Mouse (Mus musculus): ENCODE data around the gene Rfxank.

Gene Rfxank

DNA sequence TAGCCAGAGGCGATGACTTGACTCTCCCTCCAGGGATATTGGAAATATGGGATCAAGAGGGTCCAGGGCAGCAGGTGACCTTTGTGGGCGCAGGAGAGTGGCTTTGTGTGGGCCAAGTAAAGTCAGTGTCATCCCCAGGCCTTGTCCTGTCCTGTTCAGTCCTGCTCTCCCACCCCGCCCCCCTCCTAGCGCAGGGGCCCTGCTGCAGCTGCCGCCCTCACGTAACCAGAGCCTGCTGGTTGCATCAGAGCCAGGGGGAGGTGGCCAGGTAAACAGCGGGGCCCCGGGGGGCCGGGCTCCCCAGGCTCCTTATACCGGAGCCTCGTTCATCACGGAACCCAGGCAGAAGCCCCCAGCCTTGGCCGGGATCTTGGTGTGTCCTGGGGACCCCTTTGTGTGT, 11.2 kb upstream of the Rfxank start:
- in situ Hi-C loops (cut with MboI, MseI): no loop called here

DNA sequence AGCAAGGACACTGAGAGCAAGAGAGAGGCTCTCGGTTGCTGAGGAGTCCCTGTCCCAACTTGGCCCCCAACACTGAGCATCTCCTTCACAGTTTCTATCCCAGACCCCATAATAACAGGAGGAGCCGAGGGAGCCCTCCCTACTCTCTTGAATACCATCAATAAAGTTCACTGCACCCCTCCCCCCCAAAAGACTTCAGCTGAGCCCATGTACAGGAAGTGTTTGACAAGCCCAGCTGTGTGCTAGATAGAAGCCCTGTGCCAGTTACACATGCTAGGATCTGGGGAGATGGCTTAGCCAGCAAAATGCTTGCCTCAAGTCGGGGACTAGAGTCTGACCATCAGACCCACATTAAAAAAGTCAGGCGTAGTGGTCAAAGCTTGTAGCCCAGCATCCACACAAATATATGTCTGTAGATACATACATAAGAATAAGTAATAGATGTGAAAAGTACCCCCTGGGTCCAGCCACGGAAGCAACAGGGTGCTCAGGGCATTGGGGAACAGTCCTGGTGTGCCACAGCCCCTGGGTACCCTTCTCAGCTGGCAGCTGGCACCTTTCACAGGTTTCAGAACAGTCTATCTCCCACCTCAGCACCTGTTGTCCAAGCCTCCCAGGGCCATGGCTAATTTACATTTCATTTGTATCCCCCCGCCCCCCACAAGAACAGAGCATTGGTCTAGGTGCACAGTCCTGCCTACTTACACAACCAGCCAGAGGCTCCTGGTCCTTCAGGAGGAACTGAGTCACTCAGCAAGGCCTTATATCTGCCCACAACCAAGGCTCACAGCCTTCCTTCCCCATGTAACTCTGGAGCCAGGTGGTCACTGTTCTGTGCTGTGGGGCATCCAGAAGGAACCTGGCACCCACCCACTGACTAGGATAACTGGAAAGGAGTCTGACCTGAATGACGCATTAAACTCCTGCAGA, 9.0 kb upstream of the Rfxank start:
- in situ Hi-C loops (cut with MboI, MseI): no loop called here

DNA sequence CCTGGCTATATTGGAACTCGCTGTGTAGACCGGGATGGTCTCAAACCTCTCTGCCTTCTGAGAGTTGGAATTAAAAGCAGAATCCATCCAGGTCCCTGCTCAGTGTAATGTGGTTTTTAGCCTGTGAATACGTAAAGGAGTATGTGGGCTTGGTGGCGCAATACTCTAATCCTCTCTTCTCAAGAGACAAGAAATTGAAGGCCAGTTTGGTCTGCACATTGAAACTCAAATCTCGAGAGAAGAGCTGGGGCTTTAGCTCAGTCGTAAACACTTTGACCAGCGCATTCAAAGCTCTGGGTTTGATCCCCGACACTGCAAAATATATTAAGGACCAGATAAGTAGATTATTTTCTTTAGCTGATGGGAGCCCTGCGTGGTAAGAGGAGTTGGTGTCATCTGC, 1.0 kb upstream of the Rfxank start:
- in situ Hi-C loops (cut with MboI, MseI): no loop called here

DNA sequence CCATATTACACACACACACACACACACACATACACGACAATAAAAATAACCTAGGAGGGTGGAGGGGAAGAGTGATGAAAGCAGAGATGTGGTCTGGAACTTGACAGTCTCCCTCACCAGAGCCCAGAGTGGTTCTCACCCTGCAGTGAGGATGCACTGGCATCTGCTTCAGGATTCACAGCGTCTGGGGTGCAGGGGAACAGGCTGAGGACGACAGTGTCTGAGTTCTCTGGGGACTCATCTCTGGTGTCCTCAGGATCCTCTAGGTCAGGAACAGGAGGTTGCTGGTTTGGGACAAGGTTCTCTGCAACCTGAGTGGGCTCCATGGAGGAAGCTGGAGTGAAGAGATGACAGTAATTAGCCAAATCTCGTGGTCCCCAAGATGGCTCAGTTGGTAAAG, 1.1 kb downstream of the Rfxank start:
- in situ Hi-C loops (cut with MboI, MseI): no loop called here

DNA sequence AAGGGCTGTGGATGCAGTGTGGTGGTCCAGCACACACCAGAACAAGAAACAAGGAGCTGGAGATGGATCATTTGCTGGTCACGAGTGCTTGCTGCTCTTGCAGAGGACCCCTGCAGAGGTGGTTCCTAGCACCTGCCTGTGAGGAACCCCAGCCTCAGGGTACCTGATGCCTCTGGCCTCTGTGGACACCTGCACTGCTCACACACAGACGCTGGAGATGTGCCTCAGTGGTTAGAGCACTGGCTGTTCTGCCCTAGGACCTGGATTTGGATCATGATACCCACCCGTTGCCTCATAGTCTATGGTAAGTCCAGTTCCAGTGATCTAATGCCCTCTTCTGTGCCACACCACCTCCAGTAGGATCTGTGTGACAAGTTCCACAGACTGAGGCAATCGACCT, 2.4 kb downstream of the Rfxank start:
- in situ Hi-C loops (cut with MboI, MseI): no loop called here

DNA sequence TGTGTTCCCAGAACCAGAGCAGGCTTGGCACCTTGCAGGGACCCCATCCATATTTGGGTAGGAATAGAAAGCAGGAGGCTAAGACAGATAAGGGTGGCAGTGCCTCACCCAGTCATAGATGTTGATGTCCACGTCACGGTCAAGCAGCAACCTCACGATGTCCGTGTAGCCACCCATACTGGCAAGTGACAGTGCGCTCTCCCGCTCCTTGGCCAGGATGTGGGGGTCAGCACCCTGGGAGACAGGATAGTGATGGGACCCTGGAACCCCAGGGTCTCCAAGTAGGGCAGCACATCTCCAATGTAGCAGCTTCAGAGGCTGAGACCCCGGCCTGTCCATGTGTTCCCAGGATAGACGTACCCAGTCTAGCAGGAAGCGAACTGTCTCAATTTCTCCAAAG, 4.0 kb downstream of the Rfxank start:
- in situ Hi-C loops (cut with MboI, MseI): no loop called here

DNA sequence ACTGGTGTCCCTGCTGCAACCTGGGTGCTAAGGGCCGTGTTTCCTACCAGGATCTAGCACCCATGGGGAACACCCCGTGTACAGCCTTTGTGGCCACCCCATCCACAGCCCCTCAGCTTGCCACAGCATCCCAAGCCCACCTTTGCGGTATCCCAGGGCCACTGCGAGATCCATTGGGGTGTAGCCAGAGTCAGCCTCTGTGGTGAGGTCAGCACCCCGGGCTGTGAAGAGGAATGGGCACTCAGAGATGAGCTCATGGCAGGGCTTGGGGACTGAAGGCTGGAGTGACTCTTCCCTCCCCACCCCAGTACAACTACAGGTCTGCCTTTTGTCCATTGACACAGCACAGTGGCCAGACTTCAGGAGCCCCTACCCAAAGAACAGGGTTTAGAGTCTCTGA, 4.9 kb downstream of the Rfxank start:
- in situ Hi-C loops (cut with MboI, MseI): no loop called here

DNA sequence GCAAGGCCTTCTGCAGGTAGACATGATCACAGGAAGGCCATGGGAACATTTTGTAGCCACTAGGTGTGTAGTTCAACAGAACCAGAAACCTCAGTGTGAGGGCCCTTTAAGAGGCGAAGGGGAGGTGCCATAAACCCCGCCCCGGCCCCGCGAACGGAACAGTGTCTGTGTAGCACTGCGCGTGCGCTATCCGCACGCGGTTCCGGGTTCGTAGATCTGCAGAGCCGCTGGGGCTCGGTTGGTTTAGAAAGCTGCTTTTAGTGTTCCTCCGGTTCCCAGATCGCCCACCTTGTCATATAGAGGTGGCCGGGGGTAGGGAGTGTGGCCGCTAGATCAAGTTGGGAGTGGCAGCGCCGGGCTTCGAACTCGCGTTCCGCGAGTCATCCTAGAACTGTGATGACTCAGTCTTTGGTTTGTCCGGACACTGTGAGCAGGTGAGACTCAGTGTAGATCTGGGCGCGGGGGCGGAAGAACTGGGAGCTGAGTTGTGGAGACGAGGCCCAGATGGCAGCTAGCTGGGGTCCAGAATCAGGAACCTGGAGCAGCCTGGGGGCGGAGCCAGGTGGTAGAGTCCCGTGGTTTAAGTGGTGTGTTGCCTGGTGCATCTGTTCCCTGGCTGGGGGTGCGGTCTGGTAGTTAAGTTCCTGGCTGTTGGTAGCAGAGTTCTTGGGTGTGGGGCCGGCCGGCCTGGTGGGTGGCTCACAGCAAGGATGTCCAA, 7.6 kb downstream of the Rfxank start, which contains the start of gene Nr2c2ap:
Nr2c2ap (plus strand) TSS at position 168 of the 718 bp plus-strand sequence.
- in situ Hi-C loops (cut with MboI, MseI): no loop called here

DNA sequence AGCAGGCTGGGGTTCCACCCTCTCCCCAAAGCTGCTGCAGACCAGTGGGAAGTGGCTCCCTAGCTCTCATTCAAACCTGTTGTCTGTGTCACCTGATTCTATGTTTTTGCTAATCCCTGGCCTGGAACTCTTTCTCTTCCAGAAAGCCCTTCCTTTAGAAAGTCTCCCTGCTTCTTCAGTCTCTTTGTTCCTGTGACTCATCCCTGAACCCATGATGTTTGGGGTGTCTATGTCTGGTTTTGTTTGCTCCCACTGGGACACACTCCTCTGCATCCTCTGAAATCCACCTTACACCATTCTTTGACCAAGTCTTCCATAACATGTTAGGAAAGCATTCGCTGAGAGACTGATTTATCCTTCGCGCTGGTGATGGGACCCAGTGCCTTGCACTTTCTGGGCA, 8.9 kb downstream of the Rfxank start:
- in situ Hi-C loops (cut with MboI, MseI): no loop called here

DNA sequence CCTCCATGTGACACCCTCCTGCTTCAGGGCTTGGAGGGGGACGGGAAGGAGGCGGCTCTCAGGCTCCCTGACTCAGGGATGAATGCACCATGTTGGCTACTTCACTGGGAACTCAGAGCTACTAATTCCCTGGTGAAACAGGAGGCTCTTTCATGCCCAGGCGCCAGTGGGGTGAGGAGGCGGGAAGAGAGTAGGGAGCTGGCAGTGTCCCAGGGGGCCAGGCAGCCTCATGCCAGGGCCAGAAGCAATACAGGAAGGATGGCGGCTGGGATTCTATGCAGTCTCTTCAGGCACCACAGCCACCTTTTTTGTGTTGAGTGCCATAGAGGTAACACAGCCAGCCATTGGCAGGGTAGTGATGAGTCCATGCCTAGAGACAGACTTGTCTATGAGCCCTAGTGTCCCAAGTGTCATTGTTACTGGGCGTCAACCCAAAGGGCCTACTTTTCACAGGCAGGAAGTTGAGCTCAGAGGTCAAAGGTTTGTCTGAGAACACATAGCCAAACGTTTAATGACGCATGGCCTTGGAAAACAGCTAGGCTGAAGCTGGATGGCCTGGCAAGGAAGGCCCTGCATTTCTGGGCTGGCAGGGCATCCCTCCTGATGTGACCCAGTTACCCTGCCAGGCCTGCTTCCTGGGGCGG, 9.5 kb downstream of the Rfxank start:
- in situ Hi-C loops (cut with MboI, MseI): no loop called here

DNA sequence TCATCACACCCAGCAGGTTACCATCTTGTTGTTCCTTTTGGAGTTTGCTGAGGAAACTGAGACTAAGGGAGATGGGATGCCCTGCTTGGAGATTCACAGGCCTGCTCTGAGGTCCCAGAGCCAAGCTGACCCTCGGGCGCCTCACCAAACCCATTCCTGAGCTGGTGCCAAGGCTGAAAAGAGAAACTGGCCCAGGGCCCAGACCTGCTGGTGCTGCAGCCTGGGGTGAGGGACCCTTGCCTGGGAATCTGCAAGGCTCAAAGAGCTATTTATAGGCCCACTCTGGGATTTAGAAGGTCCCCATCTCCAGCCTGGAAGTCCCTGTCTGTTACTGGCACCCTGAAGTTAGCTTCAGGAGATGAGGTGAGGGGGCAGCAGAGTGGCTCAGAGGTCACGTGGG, 10.5 kb downstream of the Rfxank start:
- in situ Hi-C loops (cut with MboI, MseI): no loop called here

DNA sequence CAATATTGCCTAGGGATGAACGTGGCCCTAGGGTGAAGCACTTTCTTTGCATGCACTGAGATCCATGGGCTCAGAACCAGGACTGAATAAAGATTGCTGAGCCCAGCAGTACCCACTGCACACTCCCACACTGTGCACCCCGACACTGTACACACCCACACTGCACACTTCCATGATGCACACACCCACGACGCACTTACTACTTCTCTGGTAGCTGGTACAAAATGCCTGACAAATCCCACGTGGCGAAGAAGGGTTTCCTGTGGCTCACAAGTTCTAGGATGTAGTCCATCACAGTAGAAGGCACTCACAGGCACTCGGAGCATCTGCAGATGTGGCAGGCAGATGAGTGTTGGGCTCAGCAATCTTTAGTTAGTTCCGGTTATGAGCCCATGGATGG, 14.0 kb downstream of the Rfxank start:
- in situ Hi-C loops (cut with MboI, MseI): no loop called here

DNA sequence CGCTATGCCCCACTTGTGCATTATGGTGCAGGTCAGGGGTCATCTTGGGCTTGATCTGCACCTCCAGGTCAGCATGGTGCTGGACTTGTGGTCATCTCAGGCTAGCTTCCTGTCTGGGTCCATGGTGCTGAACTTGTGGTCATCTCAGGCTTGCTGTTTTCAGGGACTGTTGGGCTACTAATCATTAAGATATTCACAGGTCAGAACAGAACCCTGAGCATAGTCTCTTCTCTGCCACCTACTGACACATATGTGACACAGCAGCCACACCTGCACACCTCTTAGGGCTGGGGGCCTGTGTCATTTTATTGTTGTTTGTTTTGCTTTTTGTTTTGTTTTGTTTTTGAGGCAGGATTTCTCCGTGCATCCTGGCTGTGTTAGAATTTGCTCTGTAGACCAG, 16.1 kb downstream of the Rfxank start:
- in situ Hi-C loops (cut with MboI, MseI): no loop called here

DNA sequence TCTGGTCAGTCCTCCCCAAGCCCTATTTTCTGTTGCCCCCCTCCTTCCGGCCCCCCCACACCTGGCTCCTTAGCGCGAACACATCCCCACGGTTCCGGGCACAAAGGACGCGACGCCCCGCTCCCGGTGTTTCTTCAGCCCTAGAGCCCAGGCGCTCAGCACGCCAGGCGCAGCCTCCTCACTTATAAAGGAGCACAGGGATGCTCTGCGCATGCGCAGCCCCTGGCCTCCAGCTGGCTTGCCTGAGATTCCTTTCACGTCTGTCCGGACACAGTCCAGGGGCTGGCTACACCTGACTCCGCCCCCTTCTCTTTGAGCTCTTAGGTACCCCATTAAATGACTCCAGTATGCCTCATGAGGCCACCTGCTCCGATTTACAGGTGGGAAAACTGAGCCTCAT, 18.3 kb downstream of the Rfxank start, which contains the start of gene Ncan:
Ncan (minus strand) TSS at position 207 of the 400 bp plus-strand sequence.
- in situ Hi-C loops (cut with MboI, MseI): no loop called here

DNA sequence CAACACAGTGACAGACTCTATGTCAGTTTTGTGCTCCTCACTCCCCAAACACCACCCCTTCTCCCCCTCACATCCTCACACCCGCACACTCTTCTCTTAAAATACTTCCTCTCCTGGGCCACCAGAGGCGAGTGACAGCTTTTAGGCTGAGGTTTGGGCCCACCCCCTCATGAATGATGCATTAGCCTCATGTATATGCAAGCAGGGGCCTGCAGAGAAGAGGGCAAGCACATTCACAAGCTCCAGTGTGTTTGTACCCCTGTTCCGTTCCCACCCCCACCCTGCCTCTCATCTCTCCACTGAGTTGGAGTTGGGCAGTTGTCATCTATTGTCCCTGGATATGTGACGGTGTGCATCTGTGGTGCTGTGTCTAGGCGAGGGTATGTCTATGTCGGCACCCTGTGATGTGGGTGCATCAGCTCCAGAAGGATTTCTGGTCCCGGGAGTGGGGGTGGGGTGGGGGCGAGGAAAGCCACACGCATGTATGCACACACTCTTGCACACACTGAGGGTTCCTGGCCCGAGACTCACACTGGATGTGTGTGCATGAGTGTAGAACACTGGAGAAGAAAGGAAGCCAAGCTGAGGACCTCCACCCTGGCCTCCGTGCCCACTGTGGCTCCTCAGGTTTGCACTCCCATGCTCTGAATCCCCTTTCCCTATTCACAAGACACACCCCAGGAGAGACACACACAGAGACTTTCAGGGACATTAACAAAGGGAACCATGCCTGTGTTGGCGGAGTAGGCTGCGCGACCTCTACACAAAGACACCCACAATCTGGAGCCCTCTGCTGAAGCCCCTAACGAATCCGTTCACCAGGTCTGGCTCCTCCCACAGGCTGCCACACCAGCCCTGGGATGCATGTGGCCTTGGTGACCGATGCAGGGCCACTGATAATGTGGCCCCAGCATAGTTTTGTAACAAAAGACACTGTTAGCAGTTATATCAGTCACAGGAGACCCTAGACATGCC, 19.9 kb downstream of the Rfxank start:
- in situ Hi-C loops (cut with MboI, MseI): no loop called here

DNA sequence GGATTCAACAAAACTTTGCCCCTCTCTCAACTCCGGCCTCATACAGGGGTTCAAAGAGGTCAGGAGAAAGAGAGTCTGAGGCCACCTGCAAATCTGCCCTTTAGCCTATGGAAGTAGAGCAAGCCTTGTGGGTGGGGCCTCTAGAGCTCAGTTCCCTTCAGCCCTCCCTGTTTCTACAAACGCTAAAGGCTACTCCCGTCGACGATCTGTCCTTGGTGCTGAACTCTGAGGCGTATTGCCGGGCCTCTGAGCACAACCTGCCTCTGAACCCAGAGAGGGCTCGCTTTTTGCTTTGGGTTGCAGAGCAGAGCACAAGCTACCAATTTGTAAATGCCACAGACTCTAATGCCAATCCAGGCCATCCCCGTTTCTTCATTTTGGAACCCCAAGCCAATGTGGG, 21.3 kb downstream of the Rfxank start:
- in situ Hi-C loops (cut with MboI, MseI): no loop called here

DNA sequence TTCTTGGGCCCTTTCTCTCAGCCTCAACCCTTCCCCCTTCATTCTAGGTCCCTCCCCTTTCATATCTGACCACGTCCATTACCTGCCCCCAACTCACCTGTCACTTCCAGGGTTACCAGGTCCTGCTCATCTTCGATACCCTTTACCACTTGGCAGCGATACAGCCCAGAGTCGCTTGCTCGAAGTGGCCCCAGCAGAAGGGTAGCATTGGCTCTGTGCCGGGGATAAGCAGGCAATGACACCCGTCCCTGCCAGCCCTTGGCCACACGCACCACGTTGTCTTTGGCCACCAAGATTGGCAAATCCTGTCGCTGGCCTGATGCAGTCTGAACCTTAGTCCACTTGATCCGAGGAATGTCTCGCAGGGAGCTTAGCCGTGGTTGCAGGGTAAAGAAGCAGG, 24.1 kb downstream of the Rfxank start:
- in situ Hi-C loops (cut with MboI, MseI): no loop called here

DNA sequence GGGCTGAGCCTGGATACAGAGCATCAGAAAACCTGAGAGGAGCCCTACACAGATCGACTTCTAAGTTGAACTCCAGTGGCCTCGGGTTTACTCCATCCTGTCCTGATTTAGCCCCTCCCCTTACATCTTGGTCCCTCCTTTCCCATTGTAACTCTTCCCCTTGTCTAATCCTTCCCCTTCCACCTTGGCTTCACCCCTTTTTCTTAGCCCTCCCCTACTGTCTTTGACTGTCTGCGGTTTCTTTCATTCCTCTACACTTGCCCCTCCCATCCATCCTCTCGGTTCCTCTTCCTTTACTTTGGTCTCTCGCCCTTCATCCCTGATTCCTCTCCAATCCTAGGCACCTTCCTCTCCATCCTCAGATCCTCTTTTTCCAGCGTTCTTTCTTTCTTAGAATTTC, 24.5 kb downstream of the Rfxank start:
- in situ Hi-C loops (cut with MboI, MseI): no loop called here

DNA sequence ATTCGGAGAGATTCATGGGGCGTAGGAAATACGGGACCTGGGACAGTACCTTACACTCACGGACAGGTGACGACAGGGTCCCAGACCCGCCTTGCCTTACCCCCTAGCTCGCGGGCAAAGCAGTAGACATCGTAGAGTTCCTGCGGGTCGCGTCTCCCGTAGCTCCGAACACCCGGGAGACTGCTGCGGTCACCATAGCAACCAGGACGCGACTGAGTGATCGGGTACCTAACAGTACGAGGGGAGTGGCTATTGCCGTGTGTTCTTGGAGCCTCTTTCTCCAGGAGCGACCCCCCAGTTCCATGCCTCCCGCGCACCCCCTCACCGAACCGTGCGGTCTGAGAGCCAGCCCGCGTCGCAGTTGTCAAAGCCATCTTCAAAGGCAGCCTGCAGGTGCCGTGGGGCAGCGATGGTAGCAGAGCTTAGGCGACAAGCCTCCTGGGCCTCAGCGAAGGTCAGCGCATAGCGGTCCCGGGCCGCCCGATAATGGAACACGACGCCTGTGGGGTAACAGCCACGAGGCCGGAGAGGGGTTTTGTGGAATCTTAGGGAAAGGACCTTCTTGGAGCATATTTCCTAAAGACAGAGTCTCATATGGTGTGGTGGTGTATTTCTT, 26.4 kb downstream of the Rfxank start:
- in situ Hi-C loops (cut with MboI, MseI): no loop called here

DNA sequence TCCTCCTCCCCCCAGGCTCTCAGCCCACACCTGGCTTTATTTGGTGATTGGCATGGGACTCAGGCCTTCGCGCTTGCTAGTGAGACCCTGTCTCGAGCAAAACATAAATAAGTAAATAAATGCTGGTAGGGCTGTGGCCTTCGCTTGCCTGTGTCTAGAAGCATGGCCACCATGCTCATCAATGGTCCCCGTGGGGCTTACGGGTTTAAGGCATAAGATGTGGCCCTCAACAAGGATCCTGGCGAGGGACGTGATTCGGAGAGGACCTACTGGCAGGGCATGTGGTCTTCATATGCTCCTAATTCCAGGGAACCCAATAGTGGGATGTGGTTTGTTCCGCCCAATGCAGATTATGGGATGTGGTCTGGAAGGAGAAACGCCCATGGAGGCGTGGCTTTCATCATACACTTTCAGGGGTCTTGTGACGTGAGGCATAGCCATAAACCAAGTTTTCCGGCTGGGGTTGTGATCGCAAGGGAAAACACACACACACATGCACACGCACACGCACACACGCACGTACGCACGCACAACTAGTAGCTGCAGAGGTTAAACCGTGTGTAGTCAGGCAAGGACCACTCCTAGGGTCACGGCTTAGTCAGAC, 27.7 kb downstream of the Rfxank start:
- in situ Hi-C loops (cut with MboI, MseI): no loop called here
